Mouse (Mus musculus): ENCODE measurements at regions not wholly inside any gene's neighbourhood (a gene's known extent, or its start where the extent isn't known, plus 50 kb on each side); places are given as distances from the start of the nearest gene placed in this dataset.

- TF ChIP-seq POLR2A (IDR thresholded peaks at IDR 0.05; ENCODE audit: borderline replicate concordance, extremely low read depth, insufficient read depth, insufficient read length, poor library complexity, severe bottlenecking) (no peak), CTCF (IDR thresholded peaks at IDR 0.05; ENCODE audit: borderline replicate concordance, extremely low read depth, insufficient read depth, insufficient read length) (0 out of 2 replicates have a peak, but pooled peaks have one; percentile 3)
Observed at GRCm38 (mm10) chr9:94053229-94053628, 484.7 kb downstream of the 1190002N15Rik start.
